Mouse (Mus musculus) spleen, postnatal 14 days (tissue): ENCODE measurements at regions not wholly inside any gene's neighbourhood (a gene's known extent, or its start where the extent isn't known, plus 50 kb on each side); places are given as distances from the start of the nearest gene placed in this dataset.

ENCODE experiments used
- DNase-seq, 2 experiments: peaks; one replicate each; pipeline ENCODE4 v3.0.0; 2021 to 2022; ENCODE audit warnings: low spot score in 2 of 2

DNA sequence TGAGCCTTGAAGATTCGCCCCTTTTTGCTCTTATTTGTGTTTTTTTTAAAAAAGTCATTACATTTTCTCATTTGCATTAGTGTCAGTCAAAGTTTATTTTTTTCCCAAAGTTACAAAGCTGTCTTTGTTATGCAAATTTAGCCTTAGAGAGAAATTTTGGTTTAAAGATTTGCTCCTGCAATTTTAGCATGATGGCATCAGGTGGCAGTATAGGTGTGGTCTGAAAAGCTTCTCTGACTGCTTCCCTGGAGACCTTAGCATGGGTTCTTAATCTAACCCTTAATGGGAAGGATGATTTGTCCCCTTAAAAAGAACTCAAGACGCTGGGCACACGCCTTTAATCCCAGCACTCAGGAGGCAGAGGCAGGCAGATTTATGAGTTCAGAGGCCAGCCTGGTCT lies 451.2 kb downstream of the Slc4a3 start:
- no peak for DNase-seq

DNA sequence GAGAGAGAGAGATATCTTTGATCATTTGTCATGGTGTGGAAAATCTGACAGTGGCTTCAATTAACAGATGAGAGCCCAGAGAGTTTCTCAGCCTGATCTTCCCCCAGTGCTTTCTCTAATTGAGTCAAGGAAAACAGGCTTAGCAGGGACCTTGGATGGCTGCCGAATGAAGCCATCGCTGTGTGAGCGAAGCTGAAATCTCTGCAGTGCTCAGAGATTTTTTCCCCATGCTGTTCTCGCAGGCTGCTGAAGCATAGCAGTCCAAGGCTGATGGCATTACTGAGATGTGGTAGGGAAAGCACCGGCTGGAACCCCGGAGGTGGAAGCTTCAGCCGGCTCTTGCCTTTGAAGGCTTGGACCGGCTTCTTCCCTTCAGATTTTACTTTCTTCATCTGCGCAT lies 455.1 kb downstream of the Slc4a3 start:
- no peak for DNase-seq

DNA sequence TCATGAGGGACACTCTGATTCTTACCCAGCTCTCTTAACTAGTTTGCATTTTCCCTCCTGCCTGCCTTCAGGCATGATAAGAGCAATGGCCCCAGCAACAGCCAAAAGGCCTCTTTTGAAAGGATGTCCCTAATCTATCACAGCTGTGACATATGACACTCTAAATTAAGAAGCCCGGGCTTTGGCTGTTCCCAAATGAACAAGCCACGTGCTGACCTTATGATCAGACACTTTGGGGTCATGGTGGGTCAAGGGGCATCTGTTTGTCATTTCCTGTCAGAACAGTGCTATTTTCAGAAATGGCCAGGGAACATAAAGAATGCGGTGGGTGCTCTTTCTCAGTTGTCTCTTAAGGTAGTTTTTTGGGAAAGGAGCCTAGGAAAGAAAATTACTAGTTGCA lies 463.5 kb downstream of the Slc4a3 start:
- no peak for DNase-seq

DNA sequence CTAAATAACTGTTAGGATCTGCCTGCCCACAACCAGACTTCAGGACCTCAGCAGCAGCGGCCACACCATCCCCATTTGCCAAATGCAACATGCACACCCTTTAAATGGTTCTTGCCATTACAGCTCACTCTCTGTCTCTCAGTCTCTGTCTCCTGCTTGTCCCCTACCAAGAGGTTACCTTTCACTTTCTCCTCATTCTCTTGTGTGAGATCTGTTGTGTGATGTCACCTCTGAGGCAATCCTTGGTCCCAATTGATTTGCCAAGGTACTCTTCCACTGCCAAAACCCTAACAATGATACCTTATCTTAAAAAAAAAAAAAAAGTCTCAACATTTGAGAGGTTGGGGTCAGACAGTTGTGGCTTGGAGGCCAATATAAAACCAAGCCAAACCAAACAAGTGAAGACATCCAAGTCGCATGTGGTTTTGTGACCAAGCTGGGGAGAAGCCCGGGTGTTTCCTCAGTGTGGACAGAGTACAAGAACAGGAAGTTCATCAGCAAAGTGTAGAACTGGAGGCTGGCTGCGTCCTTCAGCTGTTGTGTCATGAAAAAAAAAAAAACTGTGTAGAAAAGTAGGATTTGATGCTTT lies 464.2 kb downstream of the Slc4a3 start:
- no peak for DNase-seq

DNA sequence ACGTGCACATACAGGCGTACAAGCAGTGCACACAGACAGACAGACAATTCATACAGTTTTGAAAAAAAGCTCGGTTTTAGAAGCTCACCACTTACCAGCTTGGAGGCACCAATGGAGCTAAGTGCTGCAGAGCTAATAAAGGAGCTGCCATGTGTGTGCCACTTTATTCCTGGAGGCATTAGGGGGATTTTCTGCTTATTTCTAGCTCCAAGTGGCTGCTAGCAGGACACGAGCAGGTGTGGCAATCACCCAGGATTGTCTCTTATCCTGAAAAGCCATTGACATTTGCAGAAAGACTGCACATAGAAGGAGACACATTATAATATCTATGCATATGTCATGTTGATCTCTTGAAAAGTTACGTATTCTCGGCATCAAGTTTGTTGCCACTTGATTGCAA lies 472.5 kb downstream of the Slc4a3 start:
- DNase-seq = no peak

DNA sequence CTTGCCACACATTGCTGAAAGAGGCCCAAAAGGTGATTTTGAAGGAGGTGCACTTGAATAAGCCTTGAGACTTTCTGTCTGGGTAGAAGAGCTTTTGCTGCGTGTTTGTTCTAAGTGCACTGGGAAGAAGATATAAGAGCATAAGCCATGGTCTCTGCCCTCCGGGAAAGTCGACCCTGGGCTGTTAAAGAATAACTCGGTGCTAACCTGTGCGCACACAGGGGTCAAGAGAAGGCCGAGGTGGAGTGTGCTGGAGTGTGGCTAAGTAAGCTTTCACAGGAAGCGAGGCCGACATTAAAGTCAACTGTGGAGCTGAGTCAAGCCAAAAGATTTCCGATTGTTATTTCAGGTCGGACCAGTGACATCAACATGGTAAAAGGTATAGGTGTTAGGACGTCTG lies 473.0 kb downstream of the Slc4a3 start:
- no peak for DNase-seq

DNA sequence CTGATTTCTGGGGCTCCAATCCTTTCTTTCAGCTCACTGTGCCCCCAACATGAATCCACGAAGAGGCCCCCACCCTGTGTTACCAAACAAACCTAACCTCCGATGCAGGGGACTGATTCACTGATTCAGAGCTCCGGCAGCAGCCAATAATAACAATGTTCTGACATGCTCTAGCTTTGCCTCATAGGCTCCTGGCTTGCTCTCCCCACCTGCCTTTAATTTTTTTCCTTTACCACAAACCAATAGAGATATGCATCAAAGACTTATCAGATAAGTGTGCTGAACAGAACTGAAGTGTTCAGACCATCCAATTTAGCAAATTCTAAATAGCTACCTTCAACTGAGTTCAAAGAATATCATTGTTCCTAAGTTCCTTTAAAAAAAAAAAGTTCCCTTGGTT lies 478.6 kb downstream of the Slc4a3 start:
- no peak for DNase-seq

DNA sequence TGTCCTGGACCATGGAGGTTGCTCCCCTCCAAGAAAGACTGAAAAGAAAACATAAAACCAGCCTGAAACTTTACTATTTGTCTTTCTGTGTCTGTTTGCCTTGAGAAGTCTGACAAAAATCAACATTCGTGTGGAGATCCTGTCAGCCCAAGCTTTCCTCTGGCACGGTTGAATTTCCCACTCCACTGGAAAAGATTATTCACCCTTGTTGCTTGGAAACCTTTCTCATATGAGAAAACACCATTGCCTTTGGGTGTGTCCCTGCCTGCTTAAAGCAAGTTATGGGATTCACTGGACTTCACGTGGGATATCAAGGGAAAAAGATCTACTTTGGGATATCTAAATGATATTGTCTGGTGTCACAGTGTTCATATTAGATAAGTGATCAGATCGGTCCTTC lies 479.3 kb downstream of the Slc4a3 start:
- DNase-seq = no peak

DNA sequence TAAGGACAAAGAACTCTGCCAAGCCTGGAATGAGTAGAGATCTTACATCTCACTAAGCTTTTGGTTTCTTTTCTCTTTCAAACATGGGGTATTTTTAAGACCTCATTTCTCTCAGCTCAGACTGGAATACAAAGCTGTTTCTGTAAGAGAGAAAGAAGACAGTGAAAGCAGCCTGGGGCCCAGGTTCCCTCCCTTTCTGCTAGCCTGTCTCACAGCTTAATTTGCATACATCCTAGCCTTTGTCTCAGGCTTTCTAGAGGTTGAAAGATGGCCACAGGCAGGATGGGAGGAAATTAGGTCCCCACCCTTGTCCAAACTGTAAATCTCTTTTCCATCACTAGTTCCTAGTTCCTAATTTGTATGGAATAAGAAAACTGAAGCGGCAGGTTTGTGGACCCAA lies 483.0 kb downstream of the Slc4a3 start:
- DNase-seq = no peak

DNA sequence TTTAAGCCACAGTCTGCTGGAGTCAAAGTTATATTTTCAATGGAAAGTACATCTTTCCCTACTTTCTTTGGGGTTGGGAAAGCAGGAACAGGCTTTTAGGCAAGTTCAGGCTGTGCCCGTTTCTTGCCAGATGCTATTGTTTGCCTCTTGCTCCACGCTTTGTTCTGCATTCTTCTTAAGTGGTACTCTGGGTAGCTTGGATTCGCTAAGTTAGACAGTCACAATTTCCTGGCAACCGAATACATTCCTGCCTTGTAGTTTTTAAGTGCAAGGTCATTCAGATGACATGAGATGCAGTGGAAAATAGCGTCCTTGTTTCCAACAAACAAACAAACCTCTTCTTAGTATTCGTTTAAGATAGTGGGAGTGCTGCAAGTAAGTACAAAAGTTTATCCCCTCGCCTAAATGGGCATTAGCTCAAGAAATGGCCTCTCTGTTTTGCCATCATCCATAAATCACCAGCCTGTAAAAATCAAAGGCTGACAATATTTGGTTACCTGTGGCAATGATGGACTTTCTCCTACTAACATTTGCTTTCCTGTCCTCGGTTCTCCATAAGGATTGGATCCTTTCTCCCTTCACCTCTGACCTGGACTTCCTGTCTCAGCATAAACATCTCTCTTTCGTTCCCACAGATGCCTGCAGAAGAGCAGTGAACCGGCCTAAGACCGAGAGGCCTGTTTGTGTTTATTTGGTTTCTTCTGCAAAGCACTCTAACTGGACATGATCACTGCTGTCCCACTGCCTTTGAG lies 485.3 kb downstream of the Slc4a3 start:
- no peak for DNase-seq

DNA sequence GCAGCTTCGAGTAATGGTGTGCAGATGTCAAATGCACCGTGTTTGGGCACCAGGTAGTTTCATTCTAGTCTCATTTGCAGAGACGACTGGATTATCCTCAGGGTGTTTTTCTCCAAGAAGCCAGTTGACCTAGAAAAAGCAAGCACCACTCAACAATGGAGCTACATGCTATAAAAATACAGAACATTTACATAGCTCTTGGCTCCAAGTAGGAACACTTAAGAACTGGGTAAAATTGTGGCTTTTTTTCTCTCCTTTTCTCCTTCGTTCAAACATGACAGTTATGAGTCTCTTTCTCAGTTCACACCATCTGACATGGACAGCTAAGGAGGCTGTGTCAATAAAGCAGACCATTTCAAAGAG lies 485.8 kb downstream of the Slc4a3 start:
- DNase-seq = no peak

DNA sequence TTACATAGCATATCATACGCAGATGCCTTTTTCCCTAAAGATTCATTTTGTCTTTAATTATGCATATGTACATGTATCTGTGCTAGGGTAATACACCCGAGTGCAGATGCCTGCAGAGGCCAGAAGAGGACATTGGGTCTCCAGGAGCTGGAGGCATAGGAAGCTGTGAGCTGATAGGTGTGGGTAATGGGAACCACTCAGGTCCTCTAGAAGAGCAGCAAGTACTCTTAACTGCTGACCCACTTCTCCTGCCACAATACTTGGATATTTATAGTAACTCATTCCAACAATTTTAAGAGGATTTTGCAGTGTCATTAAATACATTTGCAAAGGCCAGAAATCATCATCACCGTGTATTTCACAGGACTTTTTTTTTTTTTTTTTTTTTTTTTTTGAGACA lies 486.6 kb downstream of the Slc4a3 start:
- DNase-seq = no peak

DNA sequence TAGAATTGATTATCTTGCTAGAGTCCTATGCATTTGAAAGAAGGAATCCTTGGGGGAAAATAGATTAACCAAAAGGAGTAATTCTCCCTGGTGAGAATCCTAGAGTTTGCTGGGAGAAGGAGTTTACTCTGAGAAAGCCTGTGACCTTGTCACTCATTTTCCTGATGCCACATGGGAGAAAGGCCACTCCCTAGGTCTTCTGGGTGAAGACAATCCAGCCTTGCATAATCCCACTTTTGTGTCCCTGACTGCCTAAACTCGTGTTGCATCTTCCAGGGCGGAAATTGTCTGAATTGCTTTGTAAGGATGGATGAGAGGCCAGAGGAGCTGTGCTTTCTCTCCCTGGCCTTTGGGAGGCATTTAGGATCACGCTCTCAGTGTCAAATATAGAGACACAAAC lies 490.2 kb downstream of the Slc4a3 start:
- no peak for DNase-seq

DNA sequence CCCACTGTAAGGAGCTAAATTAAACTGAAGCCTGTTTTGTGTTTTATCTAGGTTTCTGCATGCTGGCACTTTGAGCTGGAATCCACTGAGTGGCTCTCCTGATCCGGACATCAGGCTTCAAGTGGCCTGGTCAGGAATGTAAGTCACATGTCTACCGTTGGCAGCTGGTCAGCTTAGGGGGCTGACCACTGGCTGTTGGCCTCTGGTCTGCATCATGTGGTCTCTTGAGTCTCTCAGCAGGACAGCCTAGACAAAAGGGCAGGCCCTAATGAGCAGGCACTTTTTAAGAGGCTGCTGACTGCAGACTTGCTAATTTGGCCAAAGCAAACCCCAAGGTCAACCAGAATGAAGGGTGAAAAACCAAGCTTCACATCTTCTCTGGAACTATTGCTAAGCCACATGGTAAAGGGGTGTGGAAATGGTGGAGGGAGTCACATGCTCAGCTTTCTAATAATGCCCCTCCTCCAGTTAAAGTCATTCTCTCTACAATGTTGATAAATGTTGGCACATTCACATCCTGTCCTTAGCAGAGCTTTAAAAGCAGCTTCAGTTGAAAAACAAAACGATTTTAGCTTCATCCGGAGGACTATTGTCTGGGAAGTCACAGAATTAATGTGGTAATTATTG lies 493.1 kb downstream of the Slc4a3 start:
- DNase-seq = peak in 1 of 2 experiments; percentile 1

DNA sequence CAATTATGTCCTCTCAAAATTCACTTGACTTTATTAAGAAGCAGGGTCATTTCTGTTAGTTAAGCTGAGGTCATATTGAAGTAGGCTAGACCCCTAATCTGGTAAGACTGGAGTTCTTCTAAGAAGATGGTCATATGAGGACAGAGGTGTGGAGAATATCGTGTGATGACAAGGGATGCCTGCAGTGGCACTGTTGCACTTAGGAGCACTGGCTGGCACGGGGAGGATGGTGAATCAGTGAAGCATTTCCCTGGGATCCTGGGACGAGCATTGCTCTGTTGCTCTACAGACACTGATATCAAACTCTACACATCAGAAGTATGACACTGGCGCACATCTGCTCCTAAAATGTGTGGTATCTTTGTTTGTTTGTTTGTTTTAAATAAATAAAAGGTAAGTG lies 493.6 kb downstream of the Slc4a3 start:
- DNase-seq = no peak

DNA sequence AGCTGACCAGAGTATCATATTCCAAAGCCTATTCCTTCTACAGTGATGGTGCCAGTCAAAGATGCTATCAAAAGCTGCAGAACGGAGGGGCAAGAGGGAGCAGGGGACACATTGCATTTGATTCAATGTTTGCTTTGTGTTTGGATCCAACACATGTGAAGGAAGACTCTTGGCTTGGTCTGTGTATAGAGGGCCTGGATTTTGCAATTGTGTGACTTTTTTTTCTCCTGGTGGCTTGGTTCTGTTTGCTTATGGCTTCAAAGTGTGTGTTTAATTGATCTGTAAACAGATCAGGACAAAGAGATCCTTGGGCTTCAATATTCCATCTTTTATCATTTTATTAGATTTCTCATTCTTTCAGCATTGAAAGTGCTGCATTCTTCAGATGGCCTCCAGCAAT lies 504.2 kb downstream of the Slc4a3 start:
- no peak for DNase-seq

DNA sequence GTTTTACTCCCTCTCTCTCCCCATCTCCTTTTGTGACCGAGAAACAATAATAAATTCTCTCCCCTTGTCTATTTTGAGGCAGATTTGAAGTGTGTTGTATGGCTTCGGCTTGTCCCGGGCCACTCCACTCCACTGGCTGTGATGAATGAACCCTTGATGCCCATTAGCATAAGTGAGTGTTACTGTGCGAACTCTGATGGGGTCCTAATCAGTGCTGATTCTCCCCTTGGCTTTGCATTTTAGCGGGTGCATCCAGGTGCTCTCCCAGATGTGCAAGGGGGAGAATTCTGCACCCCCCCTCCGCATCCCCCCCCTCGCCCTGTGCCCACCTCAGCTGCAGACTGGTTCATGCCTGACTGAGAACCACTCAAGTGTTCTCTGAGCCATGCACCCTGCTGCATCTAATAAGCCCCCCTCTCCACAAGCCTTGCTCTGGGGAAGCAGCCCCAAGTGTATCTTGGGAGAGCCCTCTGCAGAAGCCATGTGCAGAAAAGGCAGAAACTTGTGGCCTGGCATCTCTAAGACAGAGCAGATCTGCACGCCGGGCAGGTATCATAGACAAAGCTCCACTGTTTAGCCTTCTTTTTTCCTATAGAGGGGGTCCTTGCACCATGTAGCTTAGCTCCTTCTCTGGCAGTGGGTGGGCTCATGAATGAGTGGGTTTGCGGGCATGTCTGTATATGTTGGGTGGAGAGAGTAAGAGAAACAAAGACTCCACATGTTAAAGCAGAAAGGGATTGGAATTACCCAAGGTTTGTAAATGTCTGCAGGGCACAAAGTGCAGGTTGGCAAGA lies 507.5 kb downstream of the Slc4a3 start:
- no peak for DNase-seq

DNA sequence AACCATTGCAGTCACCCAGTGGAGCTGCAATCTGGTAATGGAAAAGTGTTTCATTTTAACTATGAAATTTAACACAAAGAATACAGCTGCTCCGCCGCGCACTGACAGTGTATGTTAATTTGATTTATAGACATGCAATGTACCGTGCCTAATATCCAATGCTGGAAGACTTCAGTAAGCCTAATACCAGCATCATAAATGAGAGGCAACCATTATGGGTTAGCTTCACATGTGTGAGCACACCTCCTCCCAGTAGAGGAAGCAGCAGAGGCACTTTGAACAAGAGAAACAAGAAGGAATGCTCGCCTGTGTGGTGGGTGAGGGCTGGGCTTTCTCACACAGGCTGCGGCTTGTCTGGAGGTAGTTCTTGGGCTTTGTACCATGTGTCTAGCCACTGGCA lies 519.7 kb downstream of the Slc4a3 start:
- DNase-seq = no peak

DNA sequence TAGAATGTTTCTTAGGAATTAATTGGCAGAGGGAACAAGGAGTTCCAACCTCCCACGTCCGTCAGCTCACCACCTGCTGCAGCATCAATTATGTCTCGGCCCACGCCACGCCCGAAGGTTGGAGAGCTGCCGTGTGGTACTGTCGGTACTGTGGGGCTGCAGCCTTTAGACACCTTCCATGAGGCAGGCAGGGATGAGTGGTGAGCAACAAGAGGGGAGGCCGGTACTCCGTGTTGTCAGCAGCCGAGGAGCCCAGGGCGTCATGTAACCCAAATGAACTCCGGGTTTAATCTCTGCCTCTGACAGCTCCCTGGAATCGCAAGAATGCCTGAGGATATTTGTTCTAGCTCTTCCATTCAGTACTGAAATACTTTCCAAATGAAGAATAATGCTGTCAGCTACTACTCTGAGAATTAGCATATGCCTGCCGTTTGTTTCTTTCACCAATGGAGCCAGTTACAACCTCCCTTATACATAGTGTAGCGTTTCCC lies 524.8 kb downstream of the Slc4a3 start:
- DNase-seq = no peak

DNA sequence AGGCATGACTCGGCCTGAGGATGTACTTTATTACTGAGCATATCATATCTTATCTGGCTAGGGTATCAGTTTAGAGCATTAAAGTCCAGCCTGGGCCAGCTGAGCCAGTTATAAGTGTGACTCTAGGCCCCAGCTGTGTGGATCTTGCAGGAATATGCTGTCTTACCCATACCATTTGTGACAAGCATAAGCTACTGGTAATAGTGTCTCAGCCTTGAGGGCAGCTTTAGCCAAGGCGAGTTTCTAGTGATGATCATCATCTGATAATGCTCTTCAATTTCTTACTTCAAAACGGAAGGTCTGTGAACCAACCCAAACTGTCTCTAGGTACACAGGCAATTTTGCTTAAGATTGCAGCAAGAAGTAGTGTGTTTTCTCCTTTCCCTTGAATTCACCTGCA lies 529.1 kb downstream of the Slc4a3 start:
- no peak for DNase-seq

DNA sequence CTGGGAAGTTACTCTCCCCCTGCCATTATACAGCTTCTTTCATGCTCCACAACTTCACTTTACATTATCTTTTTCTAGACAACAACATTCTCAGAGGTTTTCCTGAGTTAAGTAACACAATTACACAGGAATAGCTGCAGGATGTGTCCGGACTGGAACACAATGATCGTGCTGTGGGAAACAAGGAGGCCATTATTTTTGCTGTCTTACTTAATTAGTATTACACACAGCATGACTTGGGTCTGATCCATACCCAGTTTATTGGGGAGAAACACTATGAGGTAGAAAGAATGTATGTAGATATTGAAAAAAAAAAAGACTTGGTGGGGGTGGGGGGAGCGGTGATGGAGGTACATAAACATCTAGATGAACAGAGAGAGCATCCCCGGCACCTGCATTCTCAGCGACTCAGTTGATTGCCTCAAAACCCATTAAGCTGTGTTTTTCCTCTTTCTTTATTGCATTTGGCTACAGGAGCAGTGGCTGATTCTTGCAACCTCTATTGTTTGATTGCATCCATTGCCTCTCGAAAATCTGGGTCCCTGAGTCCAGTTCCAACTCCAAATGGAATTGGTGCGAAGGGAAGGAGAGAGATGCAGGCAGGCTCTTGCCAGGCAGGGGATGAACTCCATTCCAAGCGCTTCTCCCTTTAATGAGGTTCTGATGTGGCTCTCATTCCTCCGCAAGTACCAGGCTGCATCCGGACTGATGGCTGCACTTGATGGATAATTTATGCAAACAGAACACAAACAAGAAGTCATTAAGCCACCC lies 529.8 kb downstream of the Slc4a3 start:
- no peak for DNase-seq

DNA sequence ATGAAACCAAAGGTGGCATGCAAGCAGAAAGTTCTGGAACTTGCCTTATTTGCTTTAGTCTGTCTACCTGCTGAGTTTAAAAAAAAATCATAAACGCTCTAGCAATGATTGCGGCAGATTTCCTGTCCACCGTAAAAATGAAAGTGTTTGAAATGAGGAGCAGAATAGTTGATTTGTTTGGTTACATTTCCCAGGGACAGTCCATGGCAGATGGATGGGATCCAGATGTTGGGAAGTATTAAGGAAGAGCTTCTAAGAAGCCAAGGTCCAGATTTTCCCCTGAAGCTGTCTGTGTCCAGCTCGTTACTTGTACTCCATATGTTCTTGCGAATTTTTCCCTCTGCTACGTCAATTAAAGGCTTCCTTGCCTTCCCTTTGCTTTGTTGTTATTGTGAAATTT lies 534.2 kb downstream of the Slc4a3 start:
- no peak for DNase-seq
